Mouse (Mus musculus) hindbrain, postnatal 0 days (tissue): Measurements from ENCODE around the gene Mfsd4b2. TPM values are rescaled to one million over a fixed set of nuclear protein-coding genes. Genes with fewer than 3 reads are reported as not detected.
"Not testable (repeated sequence)": the region's sequence is repeated elsewhere in the genome, so short reads cannot be mapped to it uniquely, and the experiment has no call there.

ENCODE experiments used
- ATAC-seq: fragments of 200-750 bp; cut with Nextera tagmentation; 2 replicates; pipeline ENCODE4 v1.8.0; 2017; ENCODE audit warnings: mild to moderate bottlenecking, moderate TSS enrichment, moderate library complexity
- DNase-seq: peaks from one replicate; pipeline ENCODE4 v3.0.0-alpha.2; 2015; ENCODE audit warnings: low spot score
- H3K27ac ChIP-seq: fragments of 300-500 bp; sonication (generic); 2 replicates; pipeline ENCODE4 v1.5.1; 2014; ENCODE audit warnings: mild to moderate bottlenecking
- H3K27me3 ChIP-seq: fragments of 300-500 bp; sonication (generic); 2 replicates; pipeline ENCODE4 v1.6.1; 2014; ENCODE audit warnings: low read length, mixed read lengths; ENCODE audit not compliant: insufficient read depth
- H3K36me3 ChIP-seq: fragments of 300-500 bp; sonication (generic); 2 replicates; pipeline ENCODE4 v1.6.1; 2014; ENCODE audit warnings: low read length, mixed read lengths; ENCODE audit not compliant: insufficient read depth
- H3K4me1 ChIP-seq: fragments of 300-500 bp; sonication (generic); 2 replicates; pipeline ENCODE4 v1.6.1; 2014; ENCODE audit warnings: antibody characterized with exemption, low read length, mixed read lengths; ENCODE audit not compliant: insufficient read depth
- H3K4me2 ChIP-seq: fragments of 300-500 bp; sonication (generic); 2 replicates; pipeline ENCODE4 v1.6.1; 2014; ENCODE audit warnings: low read depth, mild to moderate bottlenecking, low read length, moderate library complexity, mixed read lengths
- H3K4me3 ChIP-seq: fragments of 300-500 bp; sonication (generic); 2 replicates; pipeline ENCODE4 v1.5.1; 2014; ENCODE audit warnings: low read length
- H3K9ac ChIP-seq: fragments of 300-500 bp; sonication (generic); replicated peaks from 2 replicates; pipeline ENCODE4 v1.6.1; 2014; ENCODE audit warnings: mild to moderate bottlenecking, low read length, moderate library complexity, mixed read lengths
- H3K9me3 ChIP-seq: fragments of 300-500 bp; sonication (generic); 2 replicates; pipeline ENCODE4 v1.6.1; 2016; ENCODE audit warnings: low read length, mixed read lengths
- CTCF ChIP-seq: IDR thresholded peaks from 2 replicates; pipeline ENCODE4 v1.5.1; 2016; ENCODE audit warnings: antibody characterized with exemption, control low read depth, low read depth
- WGBS: fragments of 180-500 bp; shearing (Covaris S2); extraction: QIAGEN DNeasy Blood & Tissue Kit; methylation state at CpG from one replicate; pipeline ENCODE4 v1.1.7; 2014; 5-methylcytosine and 5-hydroxymethylcytosine counted together
- polyA plus RNA-seq: library from polyadenylated mRNA; unstranded; fragments of >200 nt; fragmentation: Nextera tagmentation; extraction: Ambion mirVana; gene quantifications from 2 replicates; pipeline ENCODE4 v1.2.1, GENCODE M21; 2015
- total RNA-seq: library from RNA; depleted of rRNA; stranded (reverse); fragments of >200 nt; gene quantifications from 2 replicates; pipeline ENCODE4 v1.2.3, GENCODE M21; 2014

Mfsd4b2 gene
- total and polyA plus RNA-seq, 2 experiments from 2014 or later: not detected

DNA sequence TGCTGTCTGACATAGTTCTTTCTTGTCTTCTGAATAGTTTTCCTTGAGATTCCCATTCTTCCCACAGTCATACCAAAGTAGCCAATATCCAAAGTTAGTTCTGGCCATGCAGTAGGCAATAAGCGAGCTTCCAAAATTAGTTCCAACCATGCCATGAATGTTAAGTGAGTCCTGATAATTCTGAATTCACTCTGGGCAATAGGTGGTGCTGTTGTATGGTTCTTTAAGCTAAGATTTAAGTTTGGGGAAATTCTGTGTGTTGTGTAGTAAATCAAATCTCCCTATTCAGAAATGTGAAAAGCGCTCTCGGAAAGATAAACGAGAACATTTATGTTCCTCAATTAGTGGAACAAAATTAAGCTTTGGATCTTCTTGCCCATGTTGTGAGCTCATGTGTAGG is 31.5 kb upstream of the Mfsd4b2 start:
- Histone ChIP-seq H3K4me2 (no peak overlapping the region), H3K9me3 (no peaks in the 10 kb centered on the region), H3K9ac (no peak overlapping the region), H3K27ac (no peak overlapping the region), H3K27me3 (no peaks in the 10 kb centered on the region), H3K4me1 (no peaks in the 10 kb centered on the region), H3K4me3 (no peak overlapping the region), H3K36me3 (no peaks in the 10 kb centered on the region)
- DNase-seq (peak; percentile 67), ATAC-seq (no peak)
- 56% methylated on average over 4 of the region's 4 CpGs for WGBS
- TF ChIP-seq CTCF: peak; percentile 62

DNA sequence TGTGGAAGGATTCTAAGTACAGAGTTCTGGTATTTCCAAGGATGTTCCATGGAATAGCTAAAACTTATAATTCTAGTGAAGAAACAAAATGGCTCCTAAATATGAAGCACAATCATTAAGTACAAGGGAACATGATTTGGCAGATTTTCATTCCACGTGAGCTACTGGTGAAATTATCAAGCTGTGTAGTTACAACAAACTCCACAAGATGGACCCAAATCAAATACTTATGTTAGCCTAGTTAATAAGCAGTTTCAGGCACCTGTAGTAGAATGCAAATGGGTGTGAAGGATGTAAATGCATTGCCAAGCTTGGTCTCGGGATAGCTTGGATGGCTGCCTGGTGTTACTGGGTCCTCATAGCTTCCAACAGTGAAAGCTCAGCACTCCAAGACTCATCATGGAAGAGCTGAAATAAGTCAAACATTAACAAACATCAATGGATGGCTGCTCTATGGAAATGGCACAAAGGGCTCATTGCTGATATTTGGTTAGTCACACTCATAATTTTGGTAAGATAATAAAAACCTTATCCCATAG is 29.7 kb upstream of the Mfsd4b2 start:
- no peak overlapping the region for H3K4me2 ChIP-seq
- no peak overlapping the region for H3K4me3 ChIP-seq
- peak; percentile 52 for DNase-seq
- no peak overlapping the region for H3K27ac ChIP-seq
- peak; percentile 35; the same call in 1 of the 2 replicates for TF ChIP-seq CTCF
- no peak overlapping the region for H3K9ac ChIP-seq
- ATAC-seq: no peak
- 47% methylated on average over 2 of the region's 2 CpGs for WGBS
- no peaks in the 10 kb centered on the region for H3K4me1 ChIP-seq
- no peaks in the 10 kb centered on the region for H3K27me3 ChIP-seq
- no peaks in the 10 kb centered on the region for H3K9me3 ChIP-seq
- H3K36me3 ChIP-seq: no peaks in the 10 kb centered on the region

DNA sequence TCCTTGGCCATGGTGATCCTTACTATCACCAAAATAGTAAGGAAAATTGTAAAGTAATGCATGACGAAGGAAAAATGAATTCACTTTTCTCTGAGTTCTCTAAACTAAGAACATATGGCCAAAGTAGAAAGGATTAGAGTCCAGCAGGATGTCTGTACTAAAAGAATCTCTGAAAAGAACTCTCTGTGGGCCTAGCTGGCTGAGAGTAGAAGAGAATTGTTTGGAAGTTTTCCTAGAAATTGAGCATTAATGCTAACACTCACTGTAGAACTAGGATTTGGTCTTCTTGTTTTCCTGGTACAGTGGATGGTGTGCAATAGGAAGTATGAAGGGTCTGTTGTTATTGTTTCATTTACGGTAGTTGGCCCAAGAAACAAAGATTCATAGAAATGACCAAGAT is 28.4 kb upstream of the Mfsd4b2 start:
- DNase-seq: no peak
- Histone ChIP-seq H3K9me3 (no peaks in the 10 kb centered on the region), H3K36me3 (no peaks in the 10 kb centered on the region), H3K4me3 (no peak overlapping the region), H3K27ac (no peak overlapping the region), H3K4me1 (no peaks in the 10 kb centered on the region), H3K9ac (no peak overlapping the region), H3K27me3 (no peaks in the 10 kb centered on the region), H3K4me2 (no peak overlapping the region)
- 79% methylated on average over 2 of the region's 2 CpGs for WGBS
- no peak for ATAC-seq
- TF ChIP-seq CTCF: no peak

DNA sequence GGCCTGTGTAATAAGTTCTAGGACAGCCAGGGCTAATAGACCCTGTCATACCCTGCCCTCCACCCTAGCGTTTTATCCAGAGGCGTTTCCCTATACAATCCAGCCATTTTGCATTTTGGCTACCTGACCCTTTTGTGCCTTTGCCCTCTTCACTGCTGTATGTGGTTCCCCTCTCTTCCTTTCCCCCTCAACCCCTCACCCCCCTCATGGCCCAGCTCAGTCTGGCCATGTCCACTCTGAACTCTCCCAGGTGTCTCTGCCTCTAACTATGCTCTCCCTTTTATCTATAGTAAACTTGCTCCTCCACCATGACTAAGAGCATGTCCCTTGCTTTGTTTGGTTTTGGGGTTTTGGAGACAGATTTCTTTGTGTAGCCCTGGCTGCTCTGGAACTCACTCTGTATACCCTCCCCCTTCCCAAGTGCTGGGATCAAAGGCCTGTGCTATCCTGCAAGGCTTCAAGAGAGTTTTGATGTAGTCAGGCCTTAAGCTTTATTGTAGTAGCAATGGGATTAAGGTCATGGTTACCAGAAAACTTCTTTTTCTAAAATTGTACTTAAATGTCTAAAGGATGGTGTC is 22.7 kb upstream of the Mfsd4b2 start:
- Histone ChIP-seq H3K4me1 (no peaks in the 10 kb centered on the region), H3K27ac (no peak overlapping the region), H3K9ac (no peak overlapping the region), H3K27me3 (no peaks in the 10 kb centered on the region), H3K9me3 (no peaks in the 10 kb centered on the region), H3K4me3 (no peak overlapping the region), H3K36me3 (no peaks in the 10 kb centered on the region), H3K4me2 (no peak overlapping the region)
- WGBS: 98% methylated on average over 2 of the region's 2 CpGs
- ATAC-seq: no peak
- no peak for TF ChIP-seq CTCF
- no peak for DNase-seq

DNA sequence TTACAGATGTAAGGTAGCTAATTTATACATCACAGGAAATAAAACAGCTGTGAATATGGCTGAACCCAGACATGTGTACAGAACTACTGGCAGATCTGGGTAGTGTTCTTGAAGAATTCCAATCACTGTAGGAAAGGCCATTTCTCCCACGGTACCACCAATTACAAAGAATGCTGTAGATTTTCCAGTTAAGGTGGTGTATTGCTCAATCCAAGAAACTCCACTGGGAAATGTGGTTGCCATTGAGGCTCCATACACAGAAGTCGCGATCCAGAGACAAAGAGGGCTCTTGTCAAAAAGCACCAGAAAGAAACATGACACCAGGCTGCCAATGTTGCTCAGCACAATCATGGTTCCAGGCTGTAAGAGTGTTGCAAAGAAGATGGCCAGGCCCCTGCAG is 20.5 kb upstream of the Mfsd4b2 start:
- H3K9me3 ChIP-seq, H3K27ac ChIP-seq, H3K4me3 ChIP-seq, H3K9ac ChIP-seq, H3K27me3 ChIP-seq, H3K4me1 ChIP-seq, DNase-seq, H3K36me3 ChIP-seq, H3K4me2 ChIP-seq, ATAC-seq: not testable (repeated sequence)
- 93% methylated on average over 3 of the region's 3 CpGs for WGBS

DNA sequence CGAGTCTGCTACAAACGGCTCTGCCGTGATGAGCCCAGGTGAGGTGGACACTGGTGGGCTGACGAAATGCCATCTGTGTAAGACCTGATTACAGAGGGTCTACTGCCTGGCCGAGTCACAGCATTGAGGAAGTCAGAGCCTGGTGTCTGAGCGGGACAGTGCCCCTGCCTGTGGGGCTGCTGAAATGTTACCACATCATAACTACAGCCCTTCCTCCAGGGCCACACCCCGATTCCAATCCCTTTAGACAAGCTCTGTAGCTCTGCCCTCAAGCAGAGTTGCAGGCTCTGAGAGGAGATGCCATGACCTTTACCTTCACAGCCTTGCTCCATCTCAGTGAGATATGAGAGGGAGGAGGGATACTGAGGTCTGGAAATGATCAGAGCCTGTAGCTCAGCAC is 9.8 kb upstream of the Mfsd4b2 start:
- no peak for DNase-seq
- no peaks in the 10 kb centered on the region for H3K36me3 ChIP-seq
- 82% methylated on average over 7 of the region's 7 CpGs for WGBS

DNA sequence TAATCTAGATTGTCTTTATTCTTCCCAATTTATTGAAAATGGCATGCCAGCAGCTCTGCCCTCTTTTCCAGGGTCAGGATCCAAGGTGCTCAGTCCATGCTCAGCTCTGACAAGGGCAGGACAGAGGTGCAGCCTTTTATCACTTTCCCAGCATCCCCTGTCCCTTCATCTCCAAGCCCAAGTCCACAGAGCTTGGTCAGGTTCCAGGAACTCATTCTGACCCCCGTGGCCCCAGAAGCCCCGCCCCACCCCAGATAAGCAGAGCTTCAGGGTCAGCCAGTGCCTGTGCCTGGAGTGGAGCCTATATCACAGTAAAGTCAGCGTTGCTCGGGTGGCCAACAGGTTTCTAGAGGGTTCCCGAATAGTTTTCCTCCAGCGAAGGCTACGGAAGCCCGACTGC is 2.2 kb downstream of the Mfsd4b2 start:
- not testable (repeated sequence) for H3K27me3 ChIP-seq, H3K9me3 ChIP-seq, H3K36me3 ChIP-seq, H3K4me1 ChIP-seq, H3K4me2 ChIP-seq, H3K27ac ChIP-seq, DNase-seq, ATAC-seq, H3K9ac ChIP-seq, H3K4me3 ChIP-seq
- 83% methylated on average over 8 of the region's 8 CpGs for WGBS

More for the DNA sequence above, 9.8 kb upstream of the Mfsd4b2 start:
- H3K9ac ChIP-seq: no peak overlapping the region
- no peaks in the 10 kb centered on the region for H3K27me3 ChIP-seq
- no peak for ATAC-seq
- no peaks in the 10 kb centered on the region for H3K9me3 ChIP-seq
- no peak overlapping the region for H3K4me2 ChIP-seq
- no peaks in the 10 kb centered on the region for H3K4me1 ChIP-seq
- no peak for TF ChIP-seq CTCF
- no peak overlapping the region for H3K27ac ChIP-seq
- H3K4me3 ChIP-seq: no peak overlapping the region
